Comparison of ENCODE assay signal across 19 mouse cellular contexts in the genomic region with DNA sequence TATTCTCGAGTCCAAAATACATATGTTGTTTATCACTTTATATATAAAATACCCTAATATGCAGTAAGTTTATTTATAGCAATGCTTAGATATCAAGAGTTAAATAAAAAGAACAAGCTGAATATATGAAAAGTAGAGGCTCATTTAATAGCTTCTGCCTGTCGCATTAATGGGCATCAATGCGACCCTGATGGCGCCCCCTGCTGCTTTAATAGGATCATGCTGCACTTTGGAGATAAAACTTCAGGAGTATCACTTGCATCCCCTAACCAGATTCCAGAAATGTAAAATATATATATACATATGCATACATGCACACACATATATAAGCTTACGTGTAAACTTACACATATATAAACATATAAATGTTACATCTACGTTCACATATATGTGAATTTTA.
DNase-seq lines count a peak whose midpoint lies in the region; ATAC-seq and TF ChIP-seq lines count a peak whose summit lies in the region.
"Had no signal": no experiment of that assay in that cellular context is flagged by ENCODE, and none has a peak within 500 bp of the region (broad histone marks: within the 10 kb centered on the region; RNA-seq: fewer than 3 reads in every experiment).

No protein-coding gene starts in this region.

- no peaks in the 10 kb centered on the region for H3K36me3 ChIP-seq in ES-Bruce4 (ENCODE audit: control insufficient read depth, insufficient read depth, low read length, poor library complexity, severe bottlenecking)
- H3K36me3 ChIP-seq: embryonic facial prominence, embryonic 10.5 days; heart, embryonic 13.5 days; hindbrain, embryonic 15.5 days had no signal

- no peak for ATAC-seq in Patski
- ATAC-seq: activated CD4-positive, CD25-positive, alpha-beta regulatory T cell, adult 4 months; forebrain, embryonic 13.5 days had no signal

- H3K4me1 ChIP-seq in ES-Bruce4 (ENCODE audit: control insufficient read depth, insufficient read depth, low read length), result no peaks in the 10 kb centered on the region
- H3K4me1 ChIP-seq: embryonic facial prominence, embryonic 10.5 days; forebrain, embryonic 13.5 days; heart, embryonic 13.5 days; hindbrain, embryonic 15.5 days had no signal

- H3K4me3 ChIP-seq in left cerebral cortex, adult 2 months, result no peak overlapping the region
- H3K4me3 ChIP-seq in ES-Bruce4 (ENCODE audit: low read depth, low read length), result no peak overlapping the region
- H3K4me3 ChIP-seq: embryonic facial prominence, embryonic 10.5 days; forebrain, embryonic 13.5 days; heart, embryonic 13.5 days; hindbrain, embryonic 15.5 days had no signal

- H3K27me3 ChIP-seq in ES-Bruce4 (ENCODE audit: control insufficient read depth, insufficient read depth, low read length, poor library complexity, severe bottlenecking) (no peaks in the 10 kb centered on the region), Patski (no peaks in the 10 kb centered on the region)
- H3K27me3 ChIP-seq: CH12.LX; forebrain, embryonic 13.5 days; heart, embryonic 13.5 days; hindbrain, embryonic 15.5 days had no signal

- intact Hi-C loops in left cerebral cortex, adult 2 months (cut with DNase I), result loop anchor here (2.0 kb wide), 1 partner anchor 66 kb away; no protein-coding TSS in a partner anchor
- intact Hi-C loops in left cerebral cortex, postnatal 25 days (cut with DNase I), result loop anchor here (5.0 kb wide), 1 partner anchor 592 kb away; no protein-coding TSS in a partner anchor

- POLR2A ChIA-PET in Patski (lab: Charles Lee), result no interaction called here

- no peaks in the 10 kb centered on the region for H3K9me3 ChIP-seq in ES-Bruce4 (replicated peaks; ENCODE audit: control insufficient read depth, insufficient read depth, low read length, poor library complexity, severe bottlenecking)
- H3K9me3 ChIP-seq: embryonic facial prominence, embryonic 10.5 days; forebrain, embryonic 13.5 days; heart, embryonic 13.5 days; hindbrain, embryonic 15.5 days had no signal

- no peak for DNase-seq in left cerebral cortex, adult 2 months (ENCODE audit: extremely low spot score in 1 of 2, low spot score in 2 of 2)
- no peak for DNase-seq in left cerebral cortex, postnatal 25 days (ENCODE audit: low spot score in 2 of 2)
- DNase-seq in Patski (ENCODE audit: low read depth, low spot score), result no peak
- DNase-seq in cerebellum, adult 18-20 months, result no peak
- DNase-seq in adrenal gland, adult (ENCODE audit: inconsistent age in 2 of 2, low spot score in 1 of 2), result no peak
- DNase-seq: adrenal gland, adult 2 months; adrenal gland, postnatal 25 days; cerebellum, adult 2 months; cerebellum, postnatal 10 days; gastrocnemius, postnatal 36 days; heart, adult 11 months; heart, postnatal 36 days had no signal

- no peak for TF ChIP-seq POLR2A in ES-Bruce4 (IDR thresholded peaks at IDR 0.05; ENCODE audit: insufficient read depth, low read length)

- no peak for TF ChIP-seq EP300 in ES-Bruce4 (IDR thresholded peaks at IDR 0.05; ENCODE audit: insufficient read depth, low read depth, low read length)

- CTCF ChIA-PET in Patski (lab: Charles Lee), result interaction anchor here (1.1 to 2.3 kb wide), 5 partner anchors 11 to 593 kb away, joined by 3 to 8 read pairs (median 3); no protein-coding TSS in a partner anchor

- peak; percentile 5 for TF ChIP-seq CTCF in left cerebral cortex, adult 2 months (IDR thresholded peaks at IDR 0.05)
- TF ChIP-seq CTCF in ES-Bruce4 (IDR thresholded peaks at IDR 0.05; ENCODE audit: low read depth, low read length), result peak; percentile 54
- TF ChIP-seq CTCF in Patski (IDR thresholded peaks at IDR 0.05), result peak; percentile 53

- no peak overlapping the region for H3K9ac ChIP-seq in ES-Bruce4 (ENCODE audit: low read depth, poor library complexity, severe bottlenecking)
- H3K9ac ChIP-seq: forebrain, embryonic 13.5 days; heart, embryonic 13.5 days; hindbrain, embryonic 15.5 days had no signal

- H3K27ac ChIP-seq in left cerebral cortex, adult 2 months, result no peak overlapping the region
- no peak overlapping the region for H3K27ac ChIP-seq in ES-Bruce4 (ENCODE audit: insufficient read depth, low read length)
- H3K27ac ChIP-seq: embryonic facial prominence, embryonic 10.5 days; forebrain, embryonic 13.5 days; heart, embryonic 13.5 days; hindbrain, embryonic 15.5 days had no signal

- in situ Hi-C loops in Patski (cut with MboI; ENCODE audit: low pct_unique_long_range_greater_than_20kb), result no loop called here
